Mouse (Mus musculus): ENCODE results near the gene Met. TPM values are rescaled to one million over a fixed set of nuclear protein-coding genes. Genes with fewer than 3 reads are reported as not detected.

Met gene
- polyA plus RNA-seq, 1 experiment from 2014 or later = 1.1 TPM

Other genes starting within 250 kb of the Met start
- 6.2 and 7.0 TPM in 2 replicates for gene Cav2, start 182.6 kb upstream of the Met start, polyA plus RNA-seq (2014; fragmentation: Nextera tagmentation; extraction: Ambion mirVana)
- gene Cav1, start 157.5 kb upstream of the Met start, polyA plus RNA-seq (2014; fragmentation: Nextera tagmentation; extraction: Ambion mirVana) = 9.8 and 12.1 TPM in 2 replicates
- 278 and 318 TPM in 2 replicates for gene Capza2, start 172.4 kb downstream of the Met start, polyA plus RNA-seq (2014; fragmentation: Nextera tagmentation; extraction: Ambion mirVana)
- 36.6 and 38.6 TPM in 2 replicates for gene St7, start 229.1 kb downstream of the Met start, polyA plus RNA-seq (2014; fragmentation: Nextera tagmentation; extraction: Ambion mirVana)

All from midbrain, embryonic 11.5 days (tissue).